Mouse (Mus musculus) CD4-positive, CD25-positive, alpha-beta regulatory T cell, adult 4 months (primary cell): ENCODE measurements at regions not wholly inside any gene's neighbourhood (a gene's known extent, or its start where the extent isn't known, plus 50 kb on each side); places are given as distances from the start of the nearest gene placed in this dataset.

Source experiments
- ATAC-seq: one replicate; pipeline ENCODE4 v1.8.0; 2017

DNA sequence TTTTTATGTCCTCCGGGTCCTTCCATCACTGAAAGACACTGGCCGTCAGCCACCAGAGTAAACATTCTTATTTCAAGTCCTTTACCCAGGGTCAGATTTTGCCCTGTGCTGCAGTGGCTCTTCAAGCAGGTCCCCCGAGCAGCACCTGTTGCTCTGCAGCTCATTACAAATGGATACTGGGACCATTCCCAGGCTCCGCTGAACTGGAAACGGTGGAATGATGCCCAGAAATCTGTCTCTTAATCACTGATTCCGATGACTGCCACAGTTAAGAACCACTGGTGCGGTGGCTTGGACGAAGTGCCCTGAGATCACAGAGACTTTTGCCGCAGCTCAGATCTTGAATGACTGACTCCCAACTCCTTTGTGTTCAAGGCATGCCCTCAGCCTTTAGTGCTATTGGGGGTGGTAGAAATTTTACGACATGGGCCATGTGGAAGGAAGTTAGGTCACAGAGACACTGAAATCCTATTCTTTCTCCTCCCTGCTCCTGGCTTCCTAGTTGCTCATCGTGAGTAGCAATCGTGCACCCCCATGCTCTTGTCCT, 179.6 kb upstream of the Prickle1 start:
- ATAC-seq: no peak

DNA sequence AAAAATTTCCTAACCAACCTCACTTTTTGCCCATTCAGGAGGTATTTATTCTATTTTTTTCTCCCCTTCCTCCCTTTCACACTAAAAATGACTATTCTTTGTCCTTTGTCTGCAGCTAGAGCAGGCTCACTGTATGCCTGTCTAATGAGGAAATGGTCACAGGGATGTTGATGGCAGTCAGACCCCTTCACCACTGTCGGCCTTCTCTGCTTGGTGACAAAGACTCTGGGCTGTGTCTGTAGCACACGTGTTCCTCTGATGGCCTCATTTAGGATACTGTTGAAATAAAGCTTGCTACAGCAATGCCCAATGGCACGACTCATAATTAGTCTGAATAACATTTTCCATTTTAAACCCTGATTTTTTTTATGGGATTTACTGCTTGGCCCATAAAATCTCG, 178.6 kb upstream of the Prickle1 start:
- no peak for ATAC-seq

DNA sequence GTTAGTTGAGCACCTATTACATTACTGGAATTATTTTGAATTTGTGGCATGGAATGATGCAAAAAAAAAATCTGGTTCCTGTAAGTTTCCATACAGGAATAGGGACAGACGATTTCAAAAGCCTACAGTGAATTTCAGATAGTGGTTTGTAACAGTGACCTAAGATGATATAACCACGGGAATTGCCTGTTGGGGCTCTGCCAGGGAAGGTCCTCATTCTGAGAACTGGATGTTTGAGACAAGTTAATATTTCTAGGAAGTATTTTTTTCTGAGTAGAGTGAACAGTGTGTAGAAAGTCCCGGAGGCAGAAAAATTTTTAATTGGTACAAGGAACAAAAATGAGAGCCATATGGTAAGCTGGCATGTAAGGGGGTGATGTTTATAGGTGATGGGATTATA, 171.3 kb upstream of the Prickle1 start:
- ATAC-seq: no peak

DNA sequence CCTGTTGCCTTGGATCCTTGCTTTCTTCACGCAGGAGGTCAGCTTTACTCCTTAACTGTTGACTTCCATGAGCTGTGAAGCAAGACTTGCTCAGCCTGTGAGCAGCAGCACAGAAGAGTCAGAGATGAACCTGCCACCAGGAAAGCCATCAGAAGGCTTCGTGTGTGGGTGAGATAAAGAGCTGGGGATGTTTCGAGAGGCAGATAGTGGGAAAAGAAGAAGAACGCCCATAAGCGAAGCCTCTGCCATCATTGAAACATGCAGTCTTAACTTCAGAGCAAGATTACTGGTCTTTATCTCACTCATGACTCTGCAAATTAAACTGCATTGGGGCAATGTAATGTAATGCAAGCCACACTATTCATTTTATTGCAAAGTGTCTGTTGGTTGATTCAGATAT, 167.4 kb upstream of the Prickle1 start:
- no peak for ATAC-seq

DNA sequence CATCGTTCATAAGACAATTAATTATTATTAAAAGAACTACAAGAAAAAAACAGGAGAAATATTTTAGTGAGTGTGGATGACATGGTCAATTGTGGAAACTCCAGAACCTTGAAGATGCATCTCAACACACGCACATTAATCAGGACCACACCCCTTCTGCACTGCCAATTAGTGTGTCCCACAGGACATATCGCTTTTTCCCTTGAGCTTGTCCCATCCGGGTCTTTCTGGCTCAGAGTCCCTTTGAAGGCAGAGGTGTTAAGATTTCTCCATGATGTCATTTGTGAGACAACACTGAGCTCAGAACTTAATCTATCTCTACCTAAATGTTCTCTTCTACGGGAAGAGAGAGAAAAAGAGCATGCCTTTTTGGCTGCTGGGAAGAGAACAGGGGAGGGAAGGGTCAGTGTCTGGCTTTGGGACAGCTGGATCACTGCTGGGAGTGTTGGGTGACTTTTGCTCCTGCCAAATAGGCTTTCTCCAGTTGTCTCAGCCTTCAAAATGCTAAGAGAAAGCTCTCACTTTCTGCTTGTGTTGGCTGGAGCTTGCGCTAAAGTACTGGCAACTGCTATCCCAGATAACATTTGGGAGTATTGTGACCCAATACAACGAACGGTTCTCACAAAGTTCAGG, 162.6 kb upstream of the Prickle1 start:
- ATAC-seq: no peak

DNA sequence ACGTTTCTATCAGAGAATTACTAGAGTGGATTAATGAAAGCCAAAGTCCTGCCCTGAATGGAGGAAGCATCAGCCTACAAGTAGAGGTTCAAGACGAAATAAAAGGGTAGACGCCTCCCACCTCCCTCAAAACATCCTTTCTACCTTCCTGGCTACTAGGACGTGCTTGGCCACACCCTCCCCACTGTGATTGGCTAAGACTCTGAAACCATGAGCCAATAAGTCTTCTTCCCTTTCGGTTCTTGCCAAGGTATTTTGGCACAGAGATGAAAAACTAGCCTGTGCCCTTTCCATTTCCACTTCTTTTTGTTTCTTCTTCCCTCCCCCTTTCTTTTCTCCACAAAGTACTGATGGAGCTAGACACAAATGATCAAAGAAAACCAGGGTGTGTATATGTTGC, 160.3 kb upstream of the Prickle1 start:
- ATAC-seq: peak; percentile 80

DNA sequence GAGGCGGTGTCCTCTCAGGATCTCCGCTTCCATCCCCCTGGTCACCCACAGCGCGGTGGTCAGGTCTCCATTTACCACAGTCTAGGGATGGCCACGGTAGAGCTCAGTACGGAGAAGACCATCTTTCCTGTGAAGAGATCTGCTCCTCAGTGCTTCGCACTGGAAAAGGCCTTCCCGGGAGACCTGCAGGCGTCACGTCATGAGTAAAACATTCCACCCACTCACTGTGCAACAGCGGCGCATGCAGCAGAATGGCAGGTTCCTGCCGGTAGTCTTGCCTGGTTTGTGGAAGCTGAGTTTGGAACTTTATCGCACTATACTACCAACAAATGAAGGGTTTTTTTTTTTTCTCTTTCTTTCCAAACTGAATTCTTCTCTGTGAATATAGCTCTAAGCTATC, 156.1 kb upstream of the Prickle1 start:
- no peak for ATAC-seq

DNA sequence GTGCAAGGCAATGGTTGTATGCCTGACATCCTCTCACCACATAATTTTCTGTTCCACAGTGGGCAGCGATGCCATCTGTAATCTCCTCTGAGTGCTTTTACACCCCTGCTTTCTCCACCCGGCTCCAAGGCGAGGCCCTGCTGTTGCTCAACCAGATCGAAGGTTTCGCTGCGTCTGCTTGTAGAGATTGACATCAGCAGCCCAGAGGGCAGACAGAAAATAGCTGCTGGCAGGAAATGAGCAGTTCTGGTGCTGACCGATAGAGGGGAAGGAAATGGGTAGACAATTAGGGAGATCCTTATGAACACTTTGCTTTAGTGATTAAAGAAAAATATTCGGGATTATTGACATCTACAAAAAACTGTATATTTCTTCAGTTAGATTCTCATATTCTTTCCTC, 155.3 kb upstream of the Prickle1 start:
- ATAC-seq: peak; percentile 93

DNA sequence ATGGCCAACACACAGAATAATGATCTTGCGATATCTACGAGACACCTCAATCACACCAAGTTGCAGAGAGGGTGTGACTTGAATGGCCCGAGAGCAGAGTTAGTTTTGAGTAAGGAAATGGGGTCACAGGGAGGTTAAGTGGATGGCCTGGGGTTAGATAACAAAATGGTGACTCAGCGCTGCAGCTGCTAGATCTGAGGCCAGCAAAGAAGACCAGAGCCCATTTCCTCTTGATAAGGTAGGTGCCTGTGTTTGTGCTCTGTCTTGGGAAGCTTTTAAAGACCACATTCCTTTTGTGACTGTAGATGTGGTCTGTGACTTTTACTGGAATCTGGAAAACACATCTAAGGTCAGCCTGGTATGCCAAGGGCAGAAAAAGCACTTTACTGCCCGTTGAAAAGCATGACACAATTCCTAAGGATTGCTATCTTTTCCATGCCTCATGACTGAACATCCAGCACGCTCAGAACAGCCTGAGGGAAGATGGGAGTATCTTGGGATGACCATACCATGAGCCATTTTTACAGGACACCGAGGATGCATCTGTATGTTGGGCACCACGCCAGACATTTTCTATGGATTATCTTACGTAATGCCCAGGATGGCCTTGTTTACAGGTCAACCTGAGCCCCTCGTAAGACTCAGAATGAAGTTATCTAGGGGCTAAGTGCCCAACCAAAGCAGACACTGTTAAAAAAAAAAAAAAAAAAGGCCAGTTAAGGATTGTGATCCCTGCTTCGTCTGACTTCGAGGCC, 148.7 kb upstream of the Prickle1 start:
- ATAC-seq: no peak

DNA sequence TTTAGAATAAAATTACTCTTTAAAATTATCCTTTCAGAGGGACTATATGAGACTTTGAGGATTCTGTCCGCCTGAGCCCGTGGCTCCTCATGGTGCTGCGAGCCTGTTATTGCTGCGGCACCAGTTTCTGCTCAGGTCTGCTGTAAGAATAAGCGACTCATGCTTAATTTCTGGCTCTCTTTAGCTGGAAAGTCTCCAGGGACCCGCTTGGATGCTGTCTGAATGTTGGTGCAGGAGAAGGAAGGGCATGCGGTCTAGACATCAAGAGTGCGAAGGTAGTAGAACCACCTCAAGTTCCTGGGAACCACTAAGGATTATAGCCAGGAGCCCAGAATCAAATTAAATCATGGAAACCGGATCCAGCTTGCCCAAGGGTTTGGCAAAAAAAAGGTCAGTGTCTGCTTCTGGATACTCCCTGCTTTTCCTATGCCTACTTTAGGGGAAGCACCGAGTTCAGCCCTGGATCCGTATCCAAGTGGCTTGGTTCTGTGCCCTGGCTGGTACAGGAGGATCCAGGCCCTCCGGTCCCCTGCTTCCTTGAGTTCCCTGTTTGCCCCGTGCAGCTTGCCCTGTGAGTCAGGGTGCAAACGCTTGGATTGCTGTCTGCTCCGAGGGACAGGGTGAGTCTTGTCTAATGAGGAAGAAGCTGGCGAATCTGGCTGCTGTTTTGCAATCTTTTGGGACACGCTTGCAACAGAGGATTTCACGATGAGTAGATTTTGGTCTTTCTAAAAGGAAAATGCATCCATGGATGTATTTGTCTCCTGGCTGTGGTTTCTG, 138.2 kb upstream of the Prickle1 start:
- no peak for ATAC-seq

DNA sequence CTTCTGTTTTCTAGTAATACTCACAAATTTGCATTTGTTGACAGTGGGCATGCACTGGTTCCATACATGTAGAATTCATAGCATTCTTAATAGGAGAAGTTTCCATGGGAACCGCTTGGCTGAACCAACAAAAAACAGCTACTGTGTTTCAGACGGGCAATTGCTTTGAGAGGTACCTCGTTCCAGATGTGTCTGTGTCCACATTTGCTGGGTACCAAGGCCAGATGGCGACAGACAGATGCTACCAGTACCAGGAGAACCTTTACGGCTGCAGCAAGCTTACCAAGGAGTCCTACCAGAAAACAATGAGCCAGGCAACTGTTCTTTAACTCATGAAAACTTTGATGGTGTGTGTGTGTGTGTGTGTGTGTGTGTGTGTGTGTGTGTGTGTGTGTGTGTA, 137.1 kb upstream of the Prickle1 start:
- no peak for ATAC-seq

DNA sequence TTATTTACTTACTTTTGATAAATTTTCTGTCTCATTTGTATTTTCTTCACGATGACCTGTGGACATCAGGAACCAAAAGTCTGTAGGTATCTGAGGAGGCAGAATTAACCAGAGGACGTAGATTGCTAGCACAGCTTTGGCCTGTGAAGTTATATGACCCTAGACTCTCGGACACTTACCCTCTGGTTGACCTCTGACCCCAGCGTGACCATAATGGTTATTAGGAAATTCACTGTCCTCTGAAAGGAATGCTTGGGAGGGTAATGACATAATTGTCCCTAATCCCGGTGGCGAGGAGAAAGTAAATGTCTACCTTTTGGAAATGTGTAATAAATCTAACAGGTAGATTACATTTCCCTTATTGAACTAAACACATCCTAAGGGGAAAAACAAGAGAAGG, 135.5 kb upstream of the Prickle1 start:
- ATAC-seq: no peak

DNA sequence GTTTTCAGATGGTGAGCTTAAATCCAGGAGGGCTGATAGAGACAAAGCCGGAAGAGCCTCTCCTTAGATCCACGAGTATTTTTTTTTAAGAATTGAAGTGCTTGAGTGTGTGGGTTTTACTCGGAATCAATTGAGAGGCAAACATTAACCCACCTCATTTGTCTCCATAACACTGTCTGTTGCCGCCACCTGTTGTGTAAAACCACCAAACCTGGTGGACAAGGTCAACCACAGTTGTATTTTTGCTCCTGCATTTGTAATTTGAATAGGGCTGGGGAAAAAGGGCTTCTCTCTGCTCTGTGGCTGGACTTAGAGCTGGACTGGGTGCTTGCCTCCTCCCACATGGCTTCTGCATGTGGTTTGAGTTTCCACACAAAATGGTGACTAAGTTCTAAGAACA, 119.8 kb upstream of the Prickle1 start:
- ATAC-seq: no peak

DNA sequence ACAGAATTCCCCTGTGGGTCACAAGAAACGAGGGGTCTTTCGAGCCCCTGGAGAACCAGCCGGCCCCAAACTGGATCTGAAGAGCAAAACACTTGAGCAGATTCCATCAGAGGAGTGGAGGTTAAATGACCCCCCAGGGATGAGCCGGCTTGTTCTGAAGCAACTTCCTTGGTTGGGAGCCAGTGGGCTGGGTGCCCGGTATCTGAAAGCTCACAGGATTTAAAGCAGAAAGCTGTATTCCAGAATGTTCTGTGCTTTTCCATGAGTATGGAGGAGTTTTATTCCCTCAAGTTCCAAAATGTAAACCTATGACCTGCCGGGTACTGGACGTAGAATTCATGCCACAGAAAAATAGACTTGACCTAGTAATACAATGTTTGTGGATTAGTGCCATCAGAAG, 117.7 kb upstream of the Prickle1 start:
- no peak for ATAC-seq

DNA sequence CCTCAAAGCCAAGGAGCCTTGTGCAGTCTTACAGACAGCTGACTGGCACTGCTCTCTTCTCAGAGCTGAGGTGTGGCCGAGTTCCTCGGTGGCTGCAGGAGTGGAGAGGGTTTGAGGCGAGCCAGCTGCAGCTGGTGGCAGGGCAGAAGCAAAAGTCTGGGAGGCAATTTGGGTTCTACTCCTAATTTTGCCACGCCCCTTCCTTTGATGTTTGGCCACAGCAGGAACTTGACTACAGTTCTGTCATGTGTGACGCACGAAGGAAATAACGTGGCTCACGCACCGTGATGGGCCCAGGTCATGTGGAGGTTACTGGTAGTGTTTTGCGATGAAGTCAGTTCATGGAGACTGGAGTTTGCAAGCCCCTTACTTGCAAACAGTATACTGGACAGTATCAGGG, 116.9 kb upstream of the Prickle1 start:
- ATAC-seq: peak; percentile 98

DNA sequence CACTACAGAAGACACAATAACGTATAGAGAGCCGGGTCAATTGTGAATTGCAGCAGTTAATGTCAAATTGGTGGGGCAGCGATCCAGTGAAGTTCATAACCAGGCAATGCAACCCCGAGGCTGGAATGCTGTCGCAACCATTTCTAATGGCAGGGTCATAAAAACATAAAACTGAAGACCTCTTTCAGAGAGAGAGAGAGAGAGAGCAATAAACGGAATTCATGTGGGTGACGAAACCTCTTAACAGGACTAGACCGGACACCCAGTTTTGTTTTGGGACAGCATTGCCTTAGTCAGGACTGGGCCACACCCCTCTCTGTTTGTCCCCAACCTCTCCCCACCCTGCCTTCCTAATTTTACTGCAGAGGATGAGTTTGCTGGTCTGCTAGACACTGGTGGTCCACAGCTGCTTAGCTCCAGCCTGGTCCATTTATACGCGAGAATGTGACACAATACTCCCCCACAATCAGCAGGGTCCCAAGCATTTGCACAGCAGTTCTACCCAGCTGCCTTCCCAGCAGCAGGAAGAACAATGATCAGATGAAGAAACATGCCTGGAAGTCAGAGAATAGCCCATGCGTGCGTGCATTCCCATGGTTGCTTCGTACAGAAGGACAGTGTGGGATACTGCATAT, 115.6 kb upstream of the Prickle1 start:
- no peak for ATAC-seq

DNA sequence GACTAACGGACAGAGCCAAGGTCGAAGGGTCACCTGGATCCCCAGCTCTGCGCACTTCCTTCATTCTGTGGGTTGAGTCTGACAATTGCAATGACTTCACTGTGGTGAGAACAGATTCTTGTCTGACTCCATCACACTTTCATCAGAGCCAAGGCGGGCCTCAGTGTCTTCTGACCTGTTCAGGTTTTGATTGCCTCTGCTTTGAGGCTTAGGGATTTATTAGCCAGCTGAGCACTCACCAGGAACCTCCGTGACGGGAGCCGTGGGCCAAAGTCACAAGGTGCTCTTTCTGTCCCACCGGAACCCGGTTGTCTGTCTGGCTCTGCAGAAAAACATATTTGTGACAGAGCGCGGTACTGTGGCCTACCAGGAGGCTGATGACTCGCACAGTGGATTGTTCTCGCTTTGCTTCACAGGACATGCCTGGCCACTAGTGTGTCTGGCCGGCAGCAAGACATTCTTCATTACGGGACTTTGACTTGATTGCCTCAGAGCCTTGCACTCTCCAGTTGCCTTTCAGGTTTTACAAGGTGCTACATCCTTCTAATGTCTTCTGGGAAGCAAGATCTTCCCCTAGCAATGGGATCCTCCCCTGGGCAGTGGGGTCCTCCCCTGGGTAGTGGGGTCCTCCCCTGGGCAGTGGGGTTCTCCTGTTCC, 114.9 kb upstream of the Prickle1 start:
- no peak for ATAC-seq

DNA sequence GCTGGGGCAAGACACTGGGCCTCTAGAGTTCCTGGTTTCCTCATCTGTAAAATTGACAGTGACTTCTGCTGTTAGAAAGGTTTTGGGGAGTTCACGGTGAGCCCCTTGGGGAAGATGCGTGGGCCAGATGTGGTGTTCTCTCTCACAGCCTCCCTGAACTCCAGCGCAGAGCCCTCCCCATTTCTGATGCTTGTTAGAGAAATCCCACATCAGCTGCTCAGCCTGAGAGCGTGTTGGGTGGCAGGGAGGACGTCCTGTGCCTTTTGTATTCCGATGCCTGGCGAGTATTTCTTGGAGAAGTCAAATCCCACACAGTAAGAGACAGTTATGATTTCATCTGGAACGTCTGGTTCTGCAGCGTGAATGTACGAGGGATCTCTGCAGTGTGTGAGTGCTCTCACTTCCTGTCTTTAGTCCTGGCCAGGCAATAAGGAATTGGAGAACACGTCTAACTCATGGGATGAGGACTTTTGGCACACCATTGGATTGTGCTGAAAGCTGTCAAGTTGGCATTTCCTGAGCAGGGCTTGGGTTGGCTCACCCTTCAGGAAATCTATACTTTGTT, 110.8 kb upstream of the Prickle1 start:
- no peak for ATAC-seq

DNA sequence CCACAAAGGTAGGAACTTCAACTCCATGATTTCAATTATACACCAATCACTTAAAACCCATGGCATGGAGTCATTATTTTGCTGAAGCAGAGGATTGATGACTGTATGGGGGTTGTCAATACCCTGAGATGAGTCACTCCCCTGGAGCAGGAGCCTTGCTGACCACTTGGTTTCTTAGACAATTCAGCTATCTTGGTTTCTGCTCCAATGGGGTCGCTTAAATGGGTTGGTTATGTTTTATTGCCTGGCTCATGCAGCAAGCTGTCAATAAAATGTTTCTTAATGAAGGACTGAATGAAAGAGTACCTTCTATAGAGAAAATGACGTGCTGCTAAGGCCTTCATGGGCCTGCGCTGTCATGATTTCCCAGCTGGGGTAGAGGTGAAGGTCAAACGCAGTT, 110.0 kb upstream of the Prickle1 start:
- ATAC-seq: no peak

DNA sequence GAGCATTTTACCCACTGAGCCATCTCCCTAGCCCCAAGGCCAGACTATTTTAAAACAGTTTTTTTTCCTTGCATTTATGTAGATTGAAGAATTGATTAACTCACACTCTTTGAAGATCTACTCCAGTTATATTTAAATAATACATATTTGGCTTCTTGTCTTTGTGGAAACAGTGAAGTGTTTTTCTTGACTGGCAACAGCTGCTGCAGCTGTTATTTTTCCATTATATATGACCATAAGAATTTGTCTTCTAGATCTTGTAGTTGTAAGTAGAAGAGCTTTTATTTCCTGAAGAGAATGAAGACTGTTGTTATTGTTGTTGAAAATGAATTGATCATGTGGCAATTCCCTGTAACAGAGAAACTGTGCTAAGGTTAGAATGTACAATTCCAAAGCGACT, 109.4 kb upstream of the Prickle1 start:
- ATAC-seq: no peak

DNA sequence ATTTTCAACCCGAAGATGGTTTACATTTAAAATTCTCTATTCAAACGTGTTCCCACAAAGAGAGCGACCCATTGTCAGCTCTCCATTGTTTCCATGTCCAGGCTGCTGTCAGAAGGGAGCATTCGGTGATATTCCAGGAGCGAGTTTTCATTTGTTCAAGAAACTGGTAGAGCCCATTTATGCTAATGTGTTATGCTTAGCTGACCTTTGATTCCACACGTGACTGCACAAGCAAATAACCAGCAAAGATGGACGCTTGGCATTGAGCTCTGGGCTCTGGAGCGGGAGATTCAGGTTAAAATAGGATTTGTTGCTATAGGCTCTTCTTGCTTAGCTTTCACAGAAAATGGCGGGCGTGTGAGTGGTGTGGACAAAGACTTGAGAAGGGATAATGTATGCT, 105.3 kb upstream of the Prickle1 start:
- ATAC-seq: no peak

DNA sequence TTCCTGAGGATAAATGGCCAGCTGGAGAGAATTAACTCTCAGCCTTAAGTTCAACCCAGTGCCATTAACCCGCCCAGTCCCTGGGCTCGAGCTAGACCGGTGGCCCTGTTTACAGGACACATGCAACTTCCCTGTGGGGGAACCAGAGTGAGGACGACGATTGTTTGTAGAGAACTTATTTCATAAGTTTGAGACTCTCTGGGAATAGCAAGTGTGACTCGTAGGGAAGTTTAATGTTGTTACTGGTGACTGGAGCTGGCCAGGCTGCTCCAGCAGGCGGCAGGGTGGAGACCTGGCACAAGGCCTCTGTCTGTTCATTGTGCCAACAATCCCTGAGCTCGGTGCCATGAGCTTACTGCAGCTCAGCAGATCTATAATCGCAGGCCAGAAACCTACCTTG, 104.3 kb upstream of the Prickle1 start:
- ATAC-seq: no peak
